Mouse (Mus musculus): ENCODE measurements around the gene Hist1h1d. TPM values are rescaled to one million over a fixed set of nuclear protein-coding genes. Genes with fewer than 3 reads are reported as not detected.
"Not testable (repeated sequence)": the region's sequence is repeated elsewhere in the genome, so short reads cannot be mapped to it uniquely, and the experiment has no call there.

Hist1h1d gene
- total RNA-seq, 2 experiments from 2014 or later, result 3.6 to 5.7 TPM

GRCm38 (mm10) chr13:23581408-23582218 is 28.6 kb downstream of the Hist1h1d start, which contains the start of gene Hist1h4d:
Hist1h4d (plus strand) TSS chr13:23581598.
- DNase-seq (ENCODE audit: low spot score in 2 of 2), result peak; percentile 98 to 99
- intact Hi-C loops (cut with DNase I), result loop anchor here (5.0 to 10.0 kb wide), 3 partner anchors 161 to 1827 kb away; partner anchors contain the start of genes Hist1h1b, Hist1h2ak, Hist1h2an and Hist1h2bn

GRCm38 (mm10) chr13:23582219-23583056 is 29.4 kb downstream of the Hist1h1d start:
- DNase-seq (ENCODE audit: low spot score in 2 of 2), result no peak
- intact Hi-C loops (cut with DNase I), result loop anchor here (5.0 to 10.0 kb wide), 3 partner anchors 160 to 1828 kb away; partner anchors contain the start of genes Hist1h1b, Hist1h2ak, Hist1h2an and Hist1h2bn

- DNase-seq (ENCODE audit: low spot score in 2 of 2), result no peak
- intact Hi-C loops (cut with DNase I), result loop anchor here (5.0 to 10.0 kb wide), 3 partner anchors 159 to 1829 kb away; partner anchors contain the start of genes Hist1h1b, Hist1h2ak, Hist1h2an and Hist1h2bn
Measured at GRCm38 (mm10) chr13:23583387-23584068, 30.5 kb downstream of the Hist1h1d start.

GRCm38 (mm10) chr13:23584331-23584730 is 31.3 kb downstream of the Hist1h1d start:
- no peak for DNase-seq (ENCODE audit: low spot score in 2 of 2)
- intact Hi-C loops (cut with DNase I), result loop anchor here (5.0 to 10.0 kb wide), 3 partner anchors 158 to 1830 kb away; partner anchors contain the start of genes Hist1h1b, Hist1h2ak, Hist1h2an and Hist1h2bn

- intact Hi-C loops (cut with DNase I), result loop anchor here (5.0 to 10.0 kb wide), 3 partner anchors 97 to 1830 kb away; partner anchors contain the start of genes Hist1h1b, Hist1h2ac, Hist1h2ak and Hist1h2an
Measured at GRCm38 (mm10) chr13:23585029-23585441, 32.0 kb downstream of the Hist1h1d start.

GRCm38 (mm10) chr13:23585442-23586098 is 32.5 kb downstream of the Hist1h1d start:
- intact Hi-C loops (cut with DNase I), result loop anchor here (2.0 to 10.0 kb wide), 4 partner anchors 35 to 1831 kb away; partner anchors contain the start of genes Hist1h1b, Hist1h2ac, Hist1h2ak and Hist1h2an
- peak; percentile 80 to 94 for DNase-seq (ENCODE audit: low spot score in 2 of 2)

More at GRCm38 (mm10) chr13:23585029-23585441, 32.0 kb downstream of the Hist1h1d start:
- DNase-seq (ENCODE audit: low spot score in 2 of 2), result peak; percentile 77 to 81

- DNase-seq (ENCODE audit: low spot score in 2 of 2), result peak in 1 of 2 experiments; percentile 14
- intact Hi-C loops (cut with DNase I), result loop anchor here (2.0 to 10.0 kb wide), 4 partner anchors 34 to 1832 kb away; partner anchors contain the start of genes Hist1h1b, Hist1h2ac, Hist1h2ak and Hist1h2an
Measured at GRCm38 (mm10) chr13:23586099-23586939, 33.3 kb downstream of the Hist1h1d start.

- no peak for DNase-seq (ENCODE audit: low spot score in 2 of 2)
- intact Hi-C loops (cut with DNase I), result loop anchor here (2.0 to 10.0 kb wide), 4 partner anchors 34 to 1832 kb away; partner anchors contain the start of genes Hist1h1b, Hist1h2ac, Hist1h2ak and Hist1h2an
Measured at GRCm38 (mm10) chr13:23586940-23587225, 33.8 kb downstream of the Hist1h1d start.

- no peak for DNase-seq (ENCODE audit: low spot score in 2 of 2)
- intact Hi-C loops (cut with DNase I), result no loop called here
Measured at GRCm38 (mm10) chr13:23591206-23591605, 38.1 kb downstream of the Hist1h1d start.

- DNase-seq (ENCODE audit: low spot score in 2 of 2); intact Hi-C loops (cut with DNase I): not testable (repeated sequence)
Measured at GRCm38 (mm10) chr13:23591886-23592285, 38.8 kb downstream of the Hist1h1d start.

GRCm38 (mm10) chr13:23592614-23593013 is 39.6 kb downstream of the Hist1h1d start:
- intact Hi-C loops (cut with DNase I), result no loop called here
- DNase-seq (ENCODE audit: low spot score in 2 of 2), result no peak

GRCm38 (mm10) chr13:23593051-23593770 is 40.1 kb downstream of the Hist1h1d start:
- no peak for DNase-seq (ENCODE audit: low spot score in 2 of 2)
- intact Hi-C loops (cut with DNase I), result no loop called here

- DNase-seq (ENCODE audit: low spot score in 2 of 2), result no peak
- intact Hi-C loops (cut with DNase I), result no loop called here
Measured at GRCm38 (mm10) chr13:23595185-23595584, 42.1 kb downstream of the Hist1h1d start.

GRCm38 (mm10) chr13:23595622-23596372 is 42.7 kb downstream of the Hist1h1d start:
- no peak for DNase-seq (ENCODE audit: low spot score in 2 of 2)
- intact Hi-C loops (cut with DNase I), result no loop called here

- peak; percentile 58 to 69 for DNase-seq (ENCODE audit: low spot score in 2 of 2)
- intact Hi-C loops (cut with DNase I), result no loop called here
Measured at GRCm38 (mm10) chr13:23597957-23598356, 44.9 kb downstream of the Hist1h1d start.

GRCm38 (mm10) chr13:23603182-23603699 is 50.2 kb downstream of the Hist1h1d start:
- intact Hi-C loops (cut with DNase I), result no loop called here

More at GRCm38 (mm10) chr13:23603182-23603699, 50.2 kb downstream of the Hist1h1d start:
- DNase-seq (ENCODE audit: low spot score in 2 of 2), result no peak
